Mouse (Mus musculus): ENCODE measurements around the gene Tnfrsf25.
A peak's percentile ranks its signal among the peaks of the same experiment; 100 is the strongest.

The Tnfrsf25 gene

GRCm38 (mm10) chr4:152115921-152116612 is at the start of gene Tnfrsf25:
Gene Tnfrsf25 (plus strand): TSS chr4:152115934.
- DNase-seq (ENCODE audit: low spot score in 2 of 2): no peak

GRCm38 (mm10) chr4:152067280-152067679 is 48.5 kb upstream of the Tnfrsf25 start:
- DNase-seq (ENCODE audit: low spot score in 2 of 2): no peak

- DNase-seq (ENCODE audit: low spot score in 2 of 2): no peak
These were observed 47.5 kb upstream of the Tnfrsf25 start for GRCm38 (mm10) chr4:152068166-152068724.

- DNase-seq (ENCODE audit: low spot score in 2 of 2): no peak
These were observed 46.5 kb upstream of the Tnfrsf25 start for GRCm38 (mm10) chr4:152069245-152069644.

GRCm38 (mm10) chr4:152070494-152071396 is 45.0 kb upstream of the Tnfrsf25 start:
- no peak for DNase-seq (ENCODE audit: low spot score in 2 of 2)

- peak in 1 of 2 experiments; percentile 57 for DNase-seq (ENCODE audit: low spot score in 2 of 2)
These were observed 43.6 kb upstream of the Tnfrsf25 start, which contains the start of gene Plekhg5 for GRCm38 (mm10) chr4:152072121-152072601. Gene Plekhg5 (plus strand): TSS chr4:152072498.

- DNase-seq (ENCODE audit: low spot score in 2 of 2): no peak
These were observed 43.1 kb upstream of the Tnfrsf25 start for GRCm38 (mm10) chr4:152072655-152073054.

- DNase-seq (ENCODE audit: low spot score in 2 of 2): no peak
These were observed 42.0 kb upstream of the Tnfrsf25 start for GRCm38 (mm10) chr4:152073715-152074114.

GRCm38 (mm10) chr4:152074548-152074947 is 41.2 kb upstream of the Tnfrsf25 start:
- no peak for DNase-seq (ENCODE audit: low spot score in 2 of 2)

- no peak for DNase-seq (ENCODE audit: low spot score in 2 of 2)
These were observed 38.5 kb upstream of the Tnfrsf25 start for GRCm38 (mm10) chr4:152077191-152077590.

GRCm38 (mm10) chr4:152078105-152078530 is 37.6 kb upstream of the Tnfrsf25 start:
- DNase-seq (ENCODE audit: low spot score in 2 of 2): no peak

GRCm38 (mm10) chr4:152079261-152079660 is 36.5 kb upstream of the Tnfrsf25 start:
- DNase-seq (ENCODE audit: low spot score in 2 of 2): no peak

- no peak for DNase-seq (ENCODE audit: low spot score in 2 of 2)
These were observed 35.8 kb upstream of the Tnfrsf25 start for GRCm38 (mm10) chr4:152079931-152080330.

GRCm38 (mm10) chr4:152083611-152084220 is 32.0 kb upstream of the Tnfrsf25 start:
- no peak for DNase-seq (ENCODE audit: low spot score in 2 of 2)

- no peak for DNase-seq (ENCODE audit: low spot score in 2 of 2)
These were observed 31.1 kb upstream of the Tnfrsf25 start for GRCm38 (mm10) chr4:152084616-152085015.

GRCm38 (mm10) chr4:152086505-152087210 is 29.1 kb upstream of the Tnfrsf25 start:
- DNase-seq (ENCODE audit: low spot score in 2 of 2): no peak

GRCm38 (mm10) chr4:152087211-152088081 is 28.3 kb upstream of the Tnfrsf25 start:
- no peak for DNase-seq (ENCODE audit: low spot score in 2 of 2)

- DNase-seq (ENCODE audit: low spot score in 2 of 2): no peak
These were observed 27.6 kb upstream of the Tnfrsf25 start for GRCm38 (mm10) chr4:152088133-152088532.

- DNase-seq (ENCODE audit: low spot score in 2 of 2): peak in 1 of 2 experiments; percentile 73
These were observed 27.1 kb upstream of the Tnfrsf25 start for GRCm38 (mm10) chr4:152088556-152089120.

GRCm38 (mm10) chr4:152090191-152090590 is 25.5 kb upstream of the Tnfrsf25 start:
- no peak for DNase-seq (ENCODE audit: low spot score in 2 of 2)
